Mouse (Mus musculus) limb, embryonic 13.5 days (tissue): Measurements from ENCODE around the gene Brox. TPM values are rescaled to one million over a fixed set of nuclear protein-coding genes. Genes with fewer than 3 reads are reported as not detected.
A peak's percentile ranks its signal among the peaks of the same experiment; 100 is the strongest.

Experiments
- ATAC-seq: fragments of 200-750 bp; cut with Nextera tagmentation; 2 replicates; pipeline ENCODE4 v1.8.0; 2017; ENCODE audit warnings: low read depth, moderate number of reproducible peaks, moderate TSS enrichment; ENCODE audit not compliant: low FRiP score
- H3K27ac ChIP-seq: fragments of 300-500 bp; sonication (generic); 2 replicates; pipeline ENCODE4 v1.5.1; 2015; ENCODE audit warnings: inconsistent platforms, mild to moderate bottlenecking, moderate library complexity
- H3K27me3 ChIP-seq: fragments of 300-500 bp; sonication (generic); 2 replicates; pipeline ENCODE4 v1.6.1; 2015; ENCODE audit warnings: mild to moderate bottlenecking, inconsistent platforms
- H3K36me3 ChIP-seq: fragments of 300-500 bp; sonication (generic); 2 replicates; pipeline ENCODE4 v1.6.1; 2015; ENCODE audit warnings: inconsistent platforms, mild to moderate bottlenecking, moderate library complexity
- H3K4me1 ChIP-seq: fragments of 300-500 bp; sonication (generic); 2 replicates; pipeline ENCODE4 v1.6.1; 2015; ENCODE audit warnings: inconsistent platforms
- H3K4me2 ChIP-seq: fragments of 300-500 bp; sonication (generic); replicated peaks from 2 replicates; pipeline ENCODE4 v1.6.1; 2015; ENCODE audit warnings: inconsistent platforms, mild to moderate bottlenecking, moderate library complexity
- H3K4me3 ChIP-seq: fragments of 300-500 bp; sonication (generic); 2 replicates; pipeline ENCODE4 v1.5.1; 2015; ENCODE audit warnings: moderate library complexity, mild to moderate bottlenecking, inconsistent platforms
- H3K9ac ChIP-seq: fragments of 300-500 bp; sonication (generic); 2 replicates; pipeline ENCODE4 v1.6.1; 2015; ENCODE audit warnings: mild to moderate bottlenecking, inconsistent platforms
- H3K9me3 ChIP-seq: fragments of 300-500 bp; sonication (generic); 2 replicates; pipeline ENCODE4 v1.6.1; 2016; ENCODE audit warnings: inconsistent platforms
- WGBS: fragments of 180-500 bp; shearing (Covaris S2); methylation state at CpG from one replicate; pipeline ENCODE4 v1.1.7; 2015; 5-methylcytosine and 5-hydroxymethylcytosine counted together
- polyA plus RNA-seq: library from polyadenylated mRNA; unstranded; fragments of >200 nt; fragmentation: Nextera tagmentation; extraction: Ambion mirVana; gene quantifications from 2 replicates; pipeline ENCODE4 v1.2.1, GENCODE M21; 2015

Gene Brox
- polyA plus RNA-seq, 1 experiment from 2014 or later: 36.2 TPM

GRCm38 (mm10) chr1:183308476-183308875 lies 11.4 kb upstream of the Brox start:
- no peak for ATAC-seq
- WGBS: 79% methylated on average over 1 of the region's 1 CpGs
- H3K36me3 ChIP-seq: peaks cover 33% of the 10 kb centered on the region
- H3K4me3 ChIP-seq: no peak overlapping the region
- H3K27me3 ChIP-seq: no peaks in the 10 kb centered on the region
- H3K4me2 ChIP-seq: no peak overlapping the region
- no peak overlapping the region for H3K27ac ChIP-seq
- no peaks in the 10 kb centered on the region for H3K9me3 ChIP-seq
- H3K9ac ChIP-seq: no peak overlapping the region
- H3K4me1 ChIP-seq: no peaks in the 10 kb centered on the region

GRCm38 (mm10) chr1:183307555-183307954 lies 10.5 kb upstream of the Brox start:
- H3K27ac ChIP-seq: no peak overlapping the region
- H3K4me3 ChIP-seq: no peak overlapping the region
- no peaks in the 10 kb centered on the region for H3K4me1 ChIP-seq
- no peak overlapping the region for H3K4me2 ChIP-seq
- H3K27me3 ChIP-seq: no peaks in the 10 kb centered on the region
- 78% methylated on average over 3 of the region's 3 CpGs for WGBS
- H3K9ac ChIP-seq: no peak overlapping the region
- peaks cover 28% of the 10 kb centered on the region for H3K36me3 ChIP-seq
- H3K9me3 ChIP-seq: no peaks in the 10 kb centered on the region
- no peak for ATAC-seq

- WGBS: 86% methylated on average over 6 of the region's 6 CpGs
- H3K27me3 ChIP-seq: no peaks in the 10 kb centered on the region
- H3K9me3 ChIP-seq: no peaks in the 10 kb centered on the region
- no peak overlapping the region for H3K9ac ChIP-seq
- ATAC-seq: no peak
- no peaks in the 10 kb centered on the region for H3K36me3 ChIP-seq
- 0 out of 2 replicates have a peak, but pooled peaks cover 3% of the 10 kb centered on the region for H3K4me1 ChIP-seq
- H3K4me3 ChIP-seq: no peak overlapping the region
- no peak overlapping the region for H3K4me2 ChIP-seq
- no peak overlapping the region for H3K27ac ChIP-seq
These were observed 2.1 kb upstream of the Brox start for GRCm38 (mm10) chr1:183299161-183299560.

GRCm38 (mm10) chr1:183297886-183298489 lies 919 bp upstream of the Brox start:
- ATAC-seq: no peak
- peak overlapping the region; percentile 68 for H3K9ac ChIP-seq
- H3K4me1 ChIP-seq: 0 out of 2 replicates have a peak, but pooled peaks cover 3% of the 10 kb centered on the region
- H3K4me3 ChIP-seq: peak overlapping the region; percentile 52
- H3K4me2 ChIP-seq: peak overlapping the region; percentile 64
- peaks cover 11% of the 10 kb centered on the region for H3K36me3 ChIP-seq
- H3K27me3 ChIP-seq: no peaks in the 10 kb centered on the region
- peak overlapping the region; percentile 18; the same call in 1 of the 2 replicates for H3K27ac ChIP-seq
- 0% methylated on average over 20 of the region's 20 CpGs for WGBS
- no peaks in the 10 kb centered on the region for H3K9me3 ChIP-seq

GRCm38 (mm10) chr1:183297473-183297885 lies 410 bp upstream of the Brox start:
- Histone ChIP-seq H3K27me3 (no peaks in the 10 kb centered on the region), H3K4me2 (peak overlapping the region; percentile 64), H3K4me3 (peak overlapping the region; percentile 52), H3K4me1 (0 out of 2 replicates have a peak, but pooled peaks cover 3% of the 10 kb centered on the region), H3K36me3 (peaks cover 14% of the 10 kb centered on the region), H3K9ac (peak overlapping the region; percentile 68), H3K27ac (peak overlapping the region; percentile 18; the same call in 1 of the 2 replicates), H3K9me3 (no peaks in the 10 kb centered on the region)
- WGBS: 1% methylated on average over 30 of the region's 30 CpGs
- ATAC-seq: no peak; the same call in 1 of the 2 replicates

- H3K36me3 ChIP-seq: peaks cover 23% of the 10 kb centered on the region
- H3K27ac ChIP-seq: peak within 1 kb of the TSS; percentile 23; the same call in 1 of the 2 replicates
- 0 out of 2 replicates have a peak, but pooled peaks cover 3% of the 10 kb centered on the region for H3K4me1 ChIP-seq
- WGBS: under 1% methylated on average over 26 of the region's 26 CpGs
- peak within 1 kb of the TSS; percentile 52 for H3K4me3 ChIP-seq
- H3K4me2 ChIP-seq: peak within 1 kb of the TSS; percentile 64
- H3K9me3 ChIP-seq: no peaks in the 10 kb centered on the region
- ATAC-seq: no peak
- peak within 1 kb of the TSS; percentile 68 for H3K9ac ChIP-seq
- H3K27me3 ChIP-seq: no peaks in the 10 kb centered on the region
These were observed 604 bp downstream of the Brox start, which contains the start of gene Aida for GRCm38 (mm10) chr1:183296465-183296864. Gene Aida, plus strand, starts transcription at chr1:183296590.

- Histone ChIP-seq H3K36me3 (peaks cover 82% of the 10 kb centered on the region), H3K4me3 (no peak overlapping the region), H3K4me2 (no peak overlapping the region), H3K4me1 (no peaks in the 10 kb centered on the region), H3K27me3 (no peaks in the 10 kb centered on the region), H3K27ac (no peak overlapping the region), H3K9ac (no peak overlapping the region), H3K9me3 (no peaks in the 10 kb centered on the region)
- no peak for ATAC-seq
- 92% methylated on average over 4 of the region's 4 CpGs for WGBS
These were observed 7.5 kb downstream of the Brox start for GRCm38 (mm10) chr1:183289576-183289975.

GRCm38 (mm10) chr1:183288351-183288750 lies 8.7 kb downstream of the Brox start:
- H3K9me3 ChIP-seq: no peaks in the 10 kb centered on the region
- H3K4me2 ChIP-seq: no peak overlapping the region
- no peak overlapping the region for H3K4me3 ChIP-seq
- 90% methylated on average over 3 of the region's 3 CpGs for WGBS
- H3K27ac ChIP-seq: no peak overlapping the region
- peaks cover 84% of the 10 kb centered on the region for H3K36me3 ChIP-seq
- no peak overlapping the region for H3K9ac ChIP-seq
- no peak for ATAC-seq
- no peaks in the 10 kb centered on the region for H3K27me3 ChIP-seq
- no peaks in the 10 kb centered on the region for H3K4me1 ChIP-seq

- WGBS: 79% methylated on average over 5 of the region's 5 CpGs
- Histone ChIP-seq H3K4me2 (no peak overlapping the region), H3K4me1 (no peaks in the 10 kb centered on the region), H3K9me3 (no peaks in the 10 kb centered on the region), H3K9ac (no peak overlapping the region), H3K27ac (no peak overlapping the region), H3K36me3 (peaks cover 38% of the 10 kb centered on the region), H3K27me3 (no peaks in the 10 kb centered on the region), H3K4me3 (no peak overlapping the region)
- ATAC-seq: no peak
These were observed 21.3 kb downstream of the Brox start for GRCm38 (mm10) chr1:183275763-183276162.

GRCm38 (mm10) chr1:183274385-183274784 lies 22.7 kb downstream of the Brox start:
- Histone ChIP-seq H3K27ac (no peak overlapping the region), H3K9me3 (no peaks in the 10 kb centered on the region), H3K4me1 (no peaks in the 10 kb centered on the region), H3K4me3 (no peak overlapping the region), H3K36me3 (peaks cover 26% of the 10 kb centered on the region), H3K27me3 (no peaks in the 10 kb centered on the region), H3K4me2 (no peak overlapping the region), H3K9ac (no peak overlapping the region)
- no peak for ATAC-seq
- 63% methylated on average over 3 of the region's 3 CpGs for WGBS

- 56% methylated on average over 10 of the region's 10 CpGs for WGBS
- Histone ChIP-seq H3K27ac (no peak overlapping the region), H3K9me3 (no peaks in the 10 kb centered on the region), H3K4me2 (no peak overlapping the region), H3K9ac (no peak overlapping the region), H3K4me3 (no peak overlapping the region), H3K27me3 (no peaks in the 10 kb centered on the region), H3K36me3 (peaks cover 15% of the 10 kb centered on the region), H3K4me1 (no peaks in the 10 kb centered on the region)
- no peak for ATAC-seq
These were observed 23.9 kb downstream of the Brox start for GRCm38 (mm10) chr1:183272867-183273818.

- 76% methylated on average over 6 of the region's 6 CpGs for WGBS
These were observed 29.4 kb downstream of the Brox start for GRCm38 (mm10) chr1:183267666-183268065.

More at GRCm38 (mm10) chr1:183267666-183268065, 29.4 kb downstream of the Brox start:
- H3K9ac ChIP-seq: no peak overlapping the region
- H3K27ac ChIP-seq: no peak overlapping the region
- no peaks in the 10 kb centered on the region for H3K36me3 ChIP-seq
- no peak for ATAC-seq
- no peak overlapping the region for H3K4me3 ChIP-seq
- no peaks in the 10 kb centered on the region for H3K27me3 ChIP-seq
- H3K9me3 ChIP-seq: no peaks in the 10 kb centered on the region
- H3K4me2 ChIP-seq: no peak overlapping the region
- peaks cover 8% of the 10 kb centered on the region; the same call in 1 of the 2 replicates for H3K4me1 ChIP-seq
